Mouse (Mus musculus) embryonic facial prominence, embryonic 12.5 days (tissue): ENCODE data around the gene Tnks1bp1. TPM values are rescaled to one million over a fixed set of nuclear protein-coding genes. Genes with fewer than 3 reads are reported as not detected.

ENCODE experiments used
- ATAC-seq: fragments of 200-750 bp; cut with Nextera tagmentation; 2 replicates; pipeline ENCODE4 v1.8.0; 2017; ENCODE audit not compliant: insufficient number of reproducible peaks, insufficient read depth, low FRiP score, low TSS enrichment
- H3K27ac ChIP-seq: fragments of 300-500 bp; sonication (generic); 2 replicates; pipeline ENCODE4 v1.5.1; 2016; ENCODE audit warnings: mild to moderate bottlenecking
- H3K27me3 ChIP-seq: fragments of 300-500 bp; sonication (generic); 2 replicates; pipeline ENCODE4 v1.6.1; 2016; ENCODE audit warnings: mild to moderate bottlenecking, moderate library complexity
- H3K36me3 ChIP-seq: fragments of 300-500 bp; sonication (generic); 2 replicates; pipeline ENCODE4 v1.6.1; 2016; ENCODE audit warnings: mild to moderate bottlenecking
- H3K4me1 ChIP-seq: fragments of 300-500 bp; sonication (generic); 2 replicates; pipeline ENCODE4 v1.6.1; 2016
- H3K4me2 ChIP-seq: fragments of 300-500 bp; sonication (generic); replicated peaks from 2 replicates; pipeline ENCODE4 v1.6.1; 2016; ENCODE audit warnings: mild to moderate bottlenecking, moderate library complexity
- H3K4me3 ChIP-seq: fragments of 300-500 bp; sonication (generic); 2 replicates; pipeline ENCODE4 v1.5.1; 2016; ENCODE audit warnings: mild to moderate bottlenecking
- H3K9ac ChIP-seq: fragments of 300-500 bp; sonication (generic); 2 replicates; pipeline ENCODE4 v1.6.1; 2016; ENCODE audit warnings: mild to moderate bottlenecking, moderate library complexity
- H3K9me3 ChIP-seq: fragments of 300-500 bp; sonication (generic); 2 replicates; pipeline ENCODE4 v1.6.1; 2016; ENCODE audit warnings: mild to moderate bottlenecking, moderate library complexity
- WGBS: fragments of 180-500 bp; shearing (Covaris S2); methylation state at CpG from one replicate; pipeline ENCODE4 v1.1.7; 2016; 5-methylcytosine and 5-hydroxymethylcytosine counted together
- polyA plus RNA-seq: library from polyadenylated mRNA; unstranded; fragments of >200 nt; fragmentation: Nextera tagmentation; extraction: Ambion mirVana; gene quantifications from 2 replicates; pipeline ENCODE4 v1.2.1, GENCODE M21; 2016

Tnks1bp1 gene
- polyA plus RNA-seq, 1 experiment from 2014 or later = 59.2 TPM

DNA sequence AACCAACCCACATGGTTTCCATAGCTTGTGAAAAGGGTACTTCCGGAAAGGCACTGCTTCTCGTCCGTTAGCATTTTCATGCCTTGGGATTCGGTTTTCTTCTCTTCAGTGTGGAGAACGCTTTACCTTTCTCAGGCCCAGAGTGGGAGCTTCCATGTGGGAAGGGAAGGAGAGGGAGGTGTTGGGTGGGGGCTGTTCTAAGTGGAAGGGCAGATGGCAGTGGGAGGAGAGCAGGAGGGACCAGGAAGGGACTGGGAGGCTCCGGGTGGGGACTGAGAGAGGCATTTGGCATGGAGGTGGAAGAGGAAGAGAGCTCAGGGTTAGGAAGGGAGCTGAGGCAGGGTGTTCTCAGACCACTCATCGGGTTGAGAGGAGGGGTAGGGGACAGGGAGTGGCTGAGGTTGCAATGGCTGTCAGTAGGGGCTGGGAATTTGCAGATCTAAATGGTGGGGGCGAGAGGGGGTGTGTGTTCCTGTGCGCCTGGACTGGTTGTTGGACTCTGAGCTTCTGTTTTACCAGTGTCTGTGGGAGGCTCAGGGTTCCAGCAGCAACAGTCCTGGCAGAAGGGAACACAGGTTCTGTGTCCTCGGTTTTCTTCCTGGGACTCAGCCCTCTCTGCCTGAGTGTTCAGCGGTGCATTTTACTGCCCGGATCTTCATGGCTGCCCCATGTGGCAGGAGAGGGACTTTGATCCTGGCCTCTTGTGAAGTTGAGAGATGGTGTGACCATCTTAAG lies 17.5 kb downstream of the Tnks1bp1 start:
- Histone ChIP-seq H3K4me3 (no peak overlapping the region), H3K27me3 (no peaks in the 10 kb centered on the region), H3K4me2 (no peak overlapping the region), H3K9ac (no peak overlapping the region), H3K9me3 (no peaks in the 10 kb centered on the region), H3K36me3 (peaks cover 53% of the 10 kb centered on the region), H3K4me1 (peaks cover 11% of the 10 kb centered on the region), H3K27ac (no peak overlapping the region)
- ATAC-seq = no peak
- 85% methylated on average over 12 of the region's 12 CpGs for WGBS

DNA sequence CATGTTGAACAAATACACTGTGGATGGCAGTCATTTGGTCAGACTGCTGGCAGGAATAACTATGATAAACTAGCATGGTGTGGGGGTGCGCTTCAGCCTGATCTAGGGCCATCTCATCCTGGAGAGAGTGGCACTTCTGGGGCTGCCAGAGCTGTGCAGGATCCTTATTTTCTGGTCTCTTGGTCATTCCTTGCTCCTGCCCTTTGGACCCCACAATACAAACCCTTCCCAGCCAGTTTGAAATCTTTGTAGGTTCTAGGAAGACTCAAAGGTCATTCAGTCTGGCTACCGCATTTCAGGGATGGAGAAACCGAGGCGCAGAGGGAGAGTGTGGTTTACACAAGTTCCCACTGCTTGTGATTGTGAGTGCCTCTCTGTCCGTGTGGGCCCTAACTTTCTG lies 19.1 kb downstream of the Tnks1bp1 start:
- Histone ChIP-seq H3K9ac (no peak overlapping the region), H3K27me3 (no peaks in the 10 kb centered on the region), H3K4me1 (no peaks in the 10 kb centered on the region), H3K4me2 (no peak overlapping the region), H3K27ac (no peak overlapping the region), H3K4me3 (no peak overlapping the region), H3K36me3 (peaks cover 66% of the 10 kb centered on the region), H3K9me3 (no peaks in the 10 kb centered on the region)
- 94% methylated on average over 5 of the region's 5 CpGs for WGBS
- no peak for ATAC-seq

DNA sequence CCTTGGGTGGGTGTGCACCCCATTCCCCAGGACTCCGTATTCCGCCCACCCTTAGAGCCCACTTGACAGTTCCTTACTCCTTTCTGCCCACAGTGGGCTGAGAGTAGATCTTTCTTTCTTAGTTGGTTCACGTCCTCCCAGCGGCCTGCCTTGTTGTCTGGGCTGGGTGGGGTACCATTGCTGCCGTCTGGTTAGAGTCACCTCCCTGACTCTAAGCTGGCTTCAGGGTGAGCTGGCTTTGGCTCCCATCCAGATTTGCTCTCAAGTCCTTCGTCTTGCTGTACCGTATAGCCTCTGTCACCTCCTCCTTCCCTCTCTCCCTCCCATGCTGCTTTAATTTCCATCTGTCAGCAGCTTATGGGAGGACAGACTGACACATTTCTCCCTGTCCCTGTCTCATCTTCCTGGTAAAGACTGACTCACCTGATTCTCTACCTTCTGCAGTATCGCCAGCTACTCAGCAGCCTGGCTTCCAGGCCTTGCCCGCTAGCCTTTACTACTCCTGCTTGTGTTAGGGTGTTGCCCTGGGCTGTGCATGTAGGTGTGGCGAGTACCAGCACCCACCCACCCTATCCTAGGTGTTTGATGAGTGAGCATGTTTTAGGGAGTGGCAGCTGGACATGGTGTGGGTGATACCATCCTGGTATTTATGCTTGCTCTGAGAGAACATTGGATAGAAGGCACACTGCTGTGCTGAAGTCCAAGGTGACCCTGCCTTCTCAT lies 20.2 kb downstream of the Tnks1bp1 start:
- Histone ChIP-seq H3K27ac (no peak overlapping the region), H3K9me3 (no peaks in the 10 kb centered on the region), H3K4me1 (no peaks in the 10 kb centered on the region), H3K27me3 (no peaks in the 10 kb centered on the region), H3K4me3 (no peak overlapping the region), H3K4me2 (no peak overlapping the region), H3K36me3 (peaks cover 65% of the 10 kb centered on the region), H3K9ac (no peak overlapping the region)
- ATAC-seq = no peak
- 83% methylated on average over 10 of the region's 10 CpGs for WGBS

DNA sequence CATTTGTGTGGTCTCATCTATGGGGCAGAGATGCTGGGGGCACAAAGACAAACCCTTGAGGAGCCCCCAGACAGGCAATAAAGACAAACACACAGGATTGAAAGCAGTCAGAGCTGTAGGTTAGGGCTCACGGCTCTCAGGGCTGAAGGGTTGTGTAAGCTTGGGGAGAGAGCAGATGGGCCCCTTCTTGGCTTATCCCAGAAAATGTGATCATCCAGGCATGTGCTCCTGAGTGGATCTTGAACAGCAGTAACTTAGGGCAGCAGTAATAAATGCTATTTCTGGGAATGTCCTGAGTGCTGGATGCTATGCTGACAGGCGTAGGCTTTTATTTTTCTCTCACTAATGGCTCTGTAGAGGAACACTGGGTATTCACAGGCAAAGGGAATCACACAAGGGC lies 20.8 kb downstream of the Tnks1bp1 start:
- H3K4me3 ChIP-seq = no peak overlapping the region
- H3K4me2 ChIP-seq = no peak overlapping the region
- no peak overlapping the region for H3K9ac ChIP-seq
- 84% methylated on average over 2 of the region's 2 CpGs for WGBS
- H3K36me3 ChIP-seq = peaks cover 63% of the 10 kb centered on the region
- H3K27me3 ChIP-seq = no peaks in the 10 kb centered on the region
- H3K27ac ChIP-seq = no peak overlapping the region
- no peaks in the 10 kb centered on the region for H3K9me3 ChIP-seq
- H3K4me1 ChIP-seq = no peaks in the 10 kb centered on the region
- no peak for ATAC-seq

DNA sequence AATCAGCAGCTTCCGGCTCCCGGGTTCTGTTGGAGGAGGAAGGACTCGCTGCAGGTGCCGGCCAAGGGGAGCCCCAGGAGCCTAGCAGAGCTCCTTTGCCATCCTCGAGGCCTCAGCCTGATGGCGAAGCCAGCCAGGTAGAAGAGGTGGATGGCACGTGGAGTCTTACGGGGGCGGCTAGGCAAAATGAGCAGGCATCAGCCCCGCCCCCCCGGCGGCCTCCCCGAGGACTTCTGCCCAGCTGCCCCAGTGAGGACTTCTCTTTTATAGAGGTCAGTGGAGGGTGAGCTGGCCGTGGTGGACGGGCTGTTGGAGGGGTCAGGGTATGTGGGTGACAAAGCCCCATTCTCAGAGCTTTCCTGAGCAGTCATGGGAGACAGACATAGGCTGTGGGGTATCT lies 22.3 kb downstream of the Tnks1bp1 start:
- ATAC-seq = no peak
- no peaks in the 10 kb centered on the region for H3K4me1 ChIP-seq
- H3K36me3 ChIP-seq = peaks cover 61% of the 10 kb centered on the region
- no peak overlapping the region for H3K27ac ChIP-seq
- no peak overlapping the region for H3K4me2 ChIP-seq
- H3K4me3 ChIP-seq = no peak overlapping the region
- no peaks in the 10 kb centered on the region for H3K27me3 ChIP-seq
- no peak overlapping the region for H3K9ac ChIP-seq
- H3K9me3 ChIP-seq = no peaks in the 10 kb centered on the region
- WGBS = 77% methylated on average over 15 of the region's 15 CpGs

DNA sequence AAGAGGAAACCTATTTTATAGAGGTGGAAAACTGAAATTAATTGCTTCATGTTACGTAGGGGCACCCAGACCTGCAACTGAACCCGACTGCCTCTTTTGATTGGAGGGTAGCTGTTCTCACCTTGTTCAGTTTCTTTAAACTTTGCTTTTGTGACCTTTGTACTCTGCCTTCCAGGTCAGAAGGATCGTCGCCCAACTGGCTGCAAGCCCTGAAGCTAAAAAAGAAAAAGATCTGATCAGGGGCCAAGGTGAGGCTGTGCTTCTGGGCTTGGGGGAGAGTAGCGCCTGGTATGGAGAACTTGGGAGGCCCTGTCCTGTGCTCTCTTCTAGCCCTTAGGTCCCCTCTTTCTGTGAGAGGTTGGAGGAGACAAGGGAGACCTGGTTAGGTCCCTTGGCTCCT lies 24.1 kb downstream of the Tnks1bp1 start:
- H3K4me3 ChIP-seq = no peak overlapping the region
- ATAC-seq = no peak
- WGBS = 76% methylated on average over 5 of the region's 5 CpGs
- H3K9ac ChIP-seq = no peak overlapping the region
- no peak overlapping the region for H3K4me2 ChIP-seq
- no peaks in the 10 kb centered on the region for H3K9me3 ChIP-seq
- no peaks in the 10 kb centered on the region for H3K27me3 ChIP-seq
- peaks cover 53% of the 10 kb centered on the region for H3K36me3 ChIP-seq
- H3K27ac ChIP-seq = no peak overlapping the region
- H3K4me1 ChIP-seq = no peaks in the 10 kb centered on the region

DNA sequence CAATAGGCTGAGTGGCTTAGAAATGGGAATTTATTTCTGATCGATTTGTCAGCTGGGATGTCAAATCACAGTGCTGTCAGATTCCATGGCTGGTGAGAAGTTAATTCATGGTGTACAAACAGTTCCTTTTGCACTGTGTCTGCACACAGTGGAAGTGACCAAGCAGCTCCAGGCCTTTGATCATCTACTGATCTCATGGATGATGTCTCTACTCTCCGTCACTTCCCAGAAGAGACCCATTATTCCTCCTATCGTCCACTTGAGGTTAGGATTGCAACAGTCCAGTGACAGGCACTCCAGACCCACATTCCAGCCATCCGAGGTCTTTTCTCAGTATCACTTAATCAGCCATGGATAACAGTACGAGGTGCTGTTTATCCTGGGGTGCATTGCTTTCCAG lies 25.9 kb downstream of the Tnks1bp1 start:
- Histone ChIP-seq H3K4me1 (no peaks in the 10 kb centered on the region), H3K9me3 (no peaks in the 10 kb centered on the region), H3K27ac (no peak overlapping the region), H3K9ac (no peak overlapping the region), H3K4me2 (no peak overlapping the region), H3K36me3 (peaks cover 51% of the 10 kb centered on the region), H3K4me3 (no peak overlapping the region), H3K27me3 (no peaks in the 10 kb centered on the region)
- no peak for ATAC-seq
- 85% methylated on average over 5 of the region's 5 CpGs for WGBS

DNA sequence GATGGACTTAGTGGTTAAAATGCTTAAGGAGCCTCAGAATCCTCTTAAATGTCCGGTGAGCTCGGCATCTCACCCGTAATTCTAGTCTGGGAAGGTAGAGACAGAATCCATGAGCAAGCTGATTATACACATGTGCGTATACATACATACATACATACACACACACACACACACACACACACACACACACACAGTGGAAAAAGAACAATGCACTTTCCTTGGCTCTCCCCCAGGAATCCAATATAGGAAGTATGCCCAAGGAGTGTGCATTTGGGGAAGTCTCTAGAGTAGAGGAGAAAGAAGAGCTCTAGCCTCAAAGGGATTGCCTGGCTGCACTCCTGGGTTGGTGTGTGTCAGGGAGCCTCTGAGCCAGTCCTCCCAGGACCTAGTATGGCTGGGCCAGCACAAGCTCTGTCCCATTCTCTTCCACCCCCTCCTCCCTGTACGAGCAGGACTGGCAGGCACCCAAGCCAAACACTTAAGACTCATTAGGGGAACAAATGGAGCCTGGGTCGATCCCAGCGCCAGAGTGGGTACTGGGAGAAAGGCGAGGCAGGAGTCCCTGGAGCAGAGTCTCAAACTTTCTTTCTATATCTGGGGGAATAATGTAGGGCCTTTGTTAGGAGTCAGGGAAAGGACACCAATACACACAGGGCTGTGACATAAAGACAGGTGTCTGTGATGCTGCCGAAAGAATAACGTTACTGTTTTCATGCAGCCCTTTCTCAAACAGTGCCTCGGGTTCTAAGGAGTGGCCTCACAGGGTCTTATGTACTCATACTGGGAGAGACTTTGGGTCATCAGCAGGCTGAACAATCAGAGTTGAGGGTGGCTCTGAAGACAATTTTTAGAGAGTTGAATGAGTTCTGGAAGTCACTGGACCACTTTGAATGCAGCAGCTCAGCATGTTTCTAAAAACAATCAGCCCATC lies 41.2 kb downstream of the Tnks1bp1 start:
- Histone ChIP-seq H3K27me3 (no peaks in the 10 kb centered on the region), H3K4me1 (no peaks in the 10 kb centered on the region), H3K9me3 (no peaks in the 10 kb centered on the region), H3K27ac (no peak overlapping the region), H3K9ac (no peak overlapping the region), H3K4me3 (no peak overlapping the region), H3K4me2 (no peak overlapping the region), H3K36me3 (no peaks in the 10 kb centered on the region)
- ATAC-seq = peak; percentile 56; the same call in 1 of the 2 replicates
- 62% methylated on average over 11 of the region's 11 CpGs for WGBS

DNA sequence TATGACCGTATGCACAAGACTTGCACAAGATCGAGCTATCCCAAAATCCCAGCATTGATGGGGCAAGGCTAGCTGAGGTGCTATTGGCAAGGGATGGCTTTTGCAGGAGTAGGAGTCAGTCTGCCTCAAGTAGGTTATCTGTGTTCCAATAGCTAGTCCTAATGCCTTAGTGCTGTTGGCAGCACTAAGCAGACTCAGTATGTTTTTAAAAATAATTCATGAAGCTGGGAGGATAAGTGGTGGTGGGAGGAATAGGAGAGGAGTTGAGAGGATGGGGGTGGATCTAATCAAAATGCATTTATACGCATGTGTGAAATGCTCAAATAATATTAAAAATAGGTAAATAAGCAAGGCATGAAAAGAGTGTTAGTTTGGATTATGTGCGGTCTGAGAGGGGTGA lies 43.5 kb downstream of the Tnks1bp1 start:
- WGBS = 94% methylated on average over 4 of the region's 4 CpGs
- no peak for ATAC-seq
- H3K36me3 ChIP-seq = no peaks in the 10 kb centered on the region

DNA sequence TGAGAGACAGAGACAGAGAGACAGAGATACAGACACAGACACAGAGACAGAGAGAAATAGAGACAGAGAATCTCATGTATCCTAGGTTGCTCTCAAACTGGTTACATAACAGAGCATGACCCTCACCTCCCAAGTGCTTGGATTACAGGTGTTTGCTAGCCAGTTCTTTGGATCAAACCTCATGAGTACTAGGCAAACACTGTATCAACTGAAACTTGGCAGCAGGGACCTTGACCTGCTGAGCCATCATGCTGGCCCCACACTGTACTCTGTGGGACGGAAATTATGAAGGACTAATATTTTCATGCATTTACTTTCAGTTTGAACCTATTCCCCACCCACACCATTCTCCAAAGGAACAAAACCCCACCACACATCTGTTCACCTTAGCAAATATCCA lies 45.6 kb downstream of the Tnks1bp1 start:
- Histone ChIP-seq H3K4me1 (no peaks in the 10 kb centered on the region), H3K9ac (no peak overlapping the region), H3K4me3 (no peak overlapping the region), H3K27me3 (no peaks in the 10 kb centered on the region), H3K27ac (no peak overlapping the region), H3K4me2 (no peak overlapping the region), H3K36me3 (no peaks in the 10 kb centered on the region), H3K9me3 (no peaks in the 10 kb centered on the region)
- no peak for ATAC-seq
- 88% methylated on average over 1 of the region's 1 CpGs for WGBS

More for the DNA sequence above, 43.5 kb downstream of the Tnks1bp1 start:
- Histone ChIP-seq H3K9ac (no peak overlapping the region), H3K27ac (no peak overlapping the region), H3K4me1 (no peaks in the 10 kb centered on the region), H3K4me2 (no peak overlapping the region), H3K4me3 (no peak overlapping the region), H3K9me3 (no peaks in the 10 kb centered on the region), H3K27me3 (no peaks in the 10 kb centered on the region)

DNA sequence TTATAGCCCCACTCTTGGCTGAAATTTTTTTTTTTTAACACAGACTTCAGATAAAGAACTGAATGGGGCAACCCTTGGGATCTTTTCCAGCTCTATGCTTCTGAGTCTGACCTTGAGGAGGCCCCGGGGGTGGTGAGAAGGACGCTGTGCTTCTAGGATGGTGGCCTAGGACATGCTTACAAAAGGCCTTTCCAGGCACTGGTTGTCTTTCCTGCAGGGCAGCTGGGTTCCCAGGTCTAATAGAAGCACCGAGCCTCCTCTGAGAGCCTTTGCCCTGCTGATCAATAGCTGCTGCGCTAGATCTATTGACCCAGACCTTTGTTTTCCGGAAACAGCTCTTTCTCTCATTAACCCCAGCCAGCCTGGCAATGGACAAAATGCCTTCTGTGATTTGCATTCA lies 48.1 kb downstream of the Tnks1bp1 start:
- ATAC-seq = no peak
- Histone ChIP-seq H3K9me3 (0 out of 2 replicates have a peak, but pooled peaks cover under 1% of the 10 kb centered on the region), H3K9ac (no peak overlapping the region), H3K4me1 (no peaks in the 10 kb centered on the region), H3K4me3 (no peak overlapping the region), H3K4me2 (no peak overlapping the region), H3K27ac (no peak overlapping the region), H3K27me3 (no peaks in the 10 kb centered on the region), H3K36me3 (no peaks in the 10 kb centered on the region)
- 47% methylated on average over 5 of the region's 5 CpGs for WGBS
